Mouse (Mus musculus): Measurements from ENCODE around the gene Slco2a1.

DNA sequence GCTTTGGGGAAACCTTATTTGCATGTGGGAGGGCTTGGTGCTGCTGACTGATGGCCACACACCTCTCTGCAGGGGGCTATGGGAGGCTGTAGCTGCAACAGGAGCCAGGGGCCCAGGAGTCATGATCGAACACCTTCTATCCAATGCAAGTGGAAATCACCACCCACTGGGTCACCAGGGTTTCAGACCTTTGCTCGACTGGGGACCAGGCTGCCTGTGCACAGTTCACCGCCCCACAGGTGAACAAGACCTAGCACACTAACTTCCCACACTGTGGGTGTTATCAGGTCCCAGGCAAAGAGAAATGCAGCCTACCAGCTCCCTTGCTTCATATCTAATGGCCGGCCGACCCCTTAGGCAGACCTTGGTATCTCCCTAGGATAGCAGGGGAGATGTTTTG is 8.1 kb upstream of the Slco2a1 start:
- TF ChIP-seq CTCF (IDR thresholded peaks at IDR 0.05; ENCODE audit: insufficient read depth, low read depth, low read length) (no peak), POLR2A (IDR thresholded peaks at IDR 0.05; ENCODE audit: insufficient read depth, low read depth, low read length) (no peak)
